Mouse (Mus musculus) layer of hippocampus, adult 2 months (tissue): ENCODE data around the gene Ranbp2. TPM values are rescaled to one million over a fixed set of nuclear protein-coding genes. Genes with fewer than 3 reads are reported as not detected.
A peak's percentile ranks its signal among the peaks of the same experiment; 100 is the strongest.

ENCODE experiments used
- DNase-seq, 2 experiments: peaks; one replicate each; pipeline ENCODE4 v3.0.0; 2022; ENCODE audit warnings: low spot score in 2 of 2
- H3K27ac ChIP-seq: fragments of 200-600 bp; 2 replicates; pipeline ENCODE4 v1.8.1; 2022
- H3K4me3 ChIP-seq: fragments of 200-600 bp; 2 replicates; pipeline ENCODE4 v1.8.1; 2022; ENCODE audit warnings: mild to moderate bottlenecking
- CTCF ChIP-seq: fragments of 200-600 bp; conservative IDR thresholded peaks from 2 replicates; pipeline ENCODE4 v1.8.1; 2022; ENCODE audit warnings: antibody characterized with exemption, mild to moderate bottlenecking, moderate library complexity
- long read RNA-seq, 2 experiments: library from polyadenylated mRNA; stranded (forward); transcript quantifications; one replicate each; pipeline ENCODE4 v2.0.0; 2021; ENCODE audit warnings: borderline mapping rate in 2 of 2
- total RNA-seq, 2 experiments: library from RNA; stranded (reverse); gene quantifications; 2 replicates each; pipeline ENCODE4 v1.2.3; 2021

The Ranbp2 gene
- 10 to 100 TPM; 78.2 to 81.5 TPM for total RNA-seq
- long read RNA-seq, experiment 1, full-length matches to known transcripts: 1 of 12 reads
- long read RNA-seq, experiment 1, partial matches to known transcripts: 9 of 12 reads
- long read RNA-seq, experiment 1, other reads (novel, unspliced or antisense): 2 of 12 reads
- long read RNA-seq, experiment 2, full-length matches to known transcripts: 10 of 22 reads
- long read RNA-seq, experiment 2, partial matches to known transcripts: 10 of 22 reads
- long read RNA-seq, experiment 2, other reads (novel, unspliced or antisense): 2 of 22 reads

GRCm38 (mm10) chr10:58446384-58447279, at the start of gene Ranbp2:
Ranbp2 (plus strand) TSS chr10:58446920.
- TF ChIP-seq CTCF: peak; percentile 32
- H3K27ac ChIP-seq: peak within 1 kb of the TSS; percentile 99
- peak within 1 kb of the TSS; percentile 95 for H3K4me3 ChIP-seq
- DNase-seq: peak; percentile 97 to 98

- TF ChIP-seq CTCF: no peak
- H3K27ac ChIP-seq: no peak overlapping the region
- H3K4me3 ChIP-seq: no peak overlapping the region
- no peak for DNase-seq
These were observed 47.8 kb upstream of the Ranbp2 start for GRCm38 (mm10) chr10:58398941-58399340.

GRCm38 (mm10) chr10:58401838-58402237, 44.9 kb upstream of the Ranbp2 start:
- Histone ChIP-seq H3K27ac (peak overlapping the region; percentile 87), H3K4me3 (no peak overlapping the region)
- TF ChIP-seq CTCF: no peak
- DNase-seq: peak in 1 of 2 experiments; percentile 45

GRCm38 (mm10) chr10:58404639-58405038, 42.1 kb upstream of the Ranbp2 start:
- no peak for TF ChIP-seq CTCF
- Histone ChIP-seq H3K4me3 (no peak overlapping the region), H3K27ac (peak overlapping the region; percentile 74)
- DNase-seq: no peak

GRCm38 (mm10) chr10:58405285-58405948, 41.3 kb upstream of the Ranbp2 start:
- H3K4me3 ChIP-seq: no peak overlapping the region
- DNase-seq: no peak

GRCm38 (mm10) chr10:58405949-58406305, 40.8 kb upstream of the Ranbp2 start:
- peak; percentile 57 for TF ChIP-seq CTCF
- no peak for DNase-seq
- Histone ChIP-seq H3K27ac (peak overlapping the region; percentile 74), H3K4me3 (no peak overlapping the region)

More at GRCm38 (mm10) chr10:58405285-58405948, 41.3 kb upstream of the Ranbp2 start:
- peak overlapping the region; percentile 74 for H3K27ac ChIP-seq
- TF ChIP-seq CTCF: no peak

- no peak for DNase-seq
- Histone ChIP-seq H3K27ac (no peak overlapping the region), H3K4me3 (no peak overlapping the region)
- TF ChIP-seq CTCF: no peak
These were observed 34.4 kb upstream of the Ranbp2 start for GRCm38 (mm10) chr10:58412331-58412730.

- no peak overlapping the region for H3K27ac ChIP-seq
- no peak for DNase-seq
- no peak overlapping the region for H3K4me3 ChIP-seq
- no peak for TF ChIP-seq CTCF
These were observed 33.9 kb upstream of the Ranbp2 start for GRCm38 (mm10) chr10:58412852-58413251.

GRCm38 (mm10) chr10:58416702-58417101, 30.0 kb upstream of the Ranbp2 start:
- DNase-seq: no peak
- Histone ChIP-seq H3K27ac (no peak overlapping the region), H3K4me3 (no peak overlapping the region)
- TF ChIP-seq CTCF: no peak

- TF ChIP-seq CTCF: no peak
- Histone ChIP-seq H3K4me3 (no peak overlapping the region), H3K27ac (no peak overlapping the region)
- DNase-seq: no peak
These were observed 28.3 kb upstream of the Ranbp2 start for GRCm38 (mm10) chr10:58418290-58418971.

GRCm38 (mm10) chr10:58427930-58428329, 18.8 kb upstream of the Ranbp2 start:
- no peak for DNase-seq
- Histone ChIP-seq H3K27ac (no peak overlapping the region), H3K4me3 (no peak overlapping the region)
- TF ChIP-seq CTCF: no peak

- peak overlapping the region; percentile 95 for H3K4me3 ChIP-seq
- peak in 1 of 2 experiments; percentile 14 for DNase-seq
- peak overlapping the region; percentile 99 for H3K27ac ChIP-seq
- no peak for TF ChIP-seq CTCF
These were observed 870 bp upstream of the Ranbp2 start for GRCm38 (mm10) chr10:58445850-58446249.
